Mouse (Mus musculus) liver, postnatal 0 days (tissue): ENCODE results near the gene Smim20. TPM values are rescaled to one million over a fixed set of nuclear protein-coding genes. Genes with fewer than 3 reads are reported as not detected.

Source experiments
- ATAC-seq: fragments of 200-750 bp; cut with Nextera tagmentation; 2 replicates; pipeline ENCODE4 v1.8.0; 2017; ENCODE audit warnings: mild to moderate bottlenecking, moderate library complexity
- DNase-seq: peaks from one replicate; pipeline ENCODE4 v3.0.0-alpha.2; 2016
- H3K27ac ChIP-seq: fragments of 300-500 bp; sonication (generic); 2 replicates; pipeline ENCODE4 v1.5.1; 2014; ENCODE audit warnings: antibody characterized with exemption, moderate library complexity, mild to moderate bottlenecking, low read depth
- H3K27me3 ChIP-seq: fragments of 300-500 bp; sonication (generic); 2 replicates; pipeline ENCODE4 v1.6.1; 2014; ENCODE audit warnings: low read length, control low read depth, mixed read lengths; ENCODE audit not compliant: insufficient read depth
- H3K36me3 ChIP-seq: fragments of 300-500 bp; sonication (generic); replicated peaks from 2 replicates; pipeline ENCODE4 v1.6.1; 2014; ENCODE audit warnings: mild to moderate bottlenecking, control low read depth, low read length, moderate library complexity, mixed read lengths; ENCODE audit not compliant: insufficient read depth
- H3K4me1 ChIP-seq: fragments of 300-500 bp; sonication (generic); 2 replicates; pipeline ENCODE4 v1.6.1; 2014; ENCODE audit warnings: antibody characterized with exemption, mild to moderate bottlenecking, control low read depth; ENCODE audit not compliant: insufficient read depth
- H3K4me2 ChIP-seq: fragments of 300-500 bp; sonication (generic); 2 replicates; pipeline ENCODE4 v1.6.1; 2014; ENCODE audit warnings: low read depth, mild to moderate bottlenecking, low read length, moderate library complexity, mixed read lengths
- H3K4me3 ChIP-seq: fragments of 300-500 bp; sonication (generic); 2 replicates; pipeline ENCODE4 v1.5.1; 2014; ENCODE audit warnings: low read depth, low read length
- H3K9ac ChIP-seq: fragments of 300-500 bp; sonication (generic); replicated peaks from 2 replicates; pipeline ENCODE4 v1.6.1; 2014; ENCODE audit warnings: mild to moderate bottlenecking, moderate library complexity
- H3K9me3 ChIP-seq: fragments of 300-500 bp; sonication (generic); 2 replicates; pipeline ENCODE4 v1.6.1; 2016; ENCODE audit warnings: mild to moderate bottlenecking, control low read depth, low read length, mixed read lengths
- CTCF ChIP-seq: sonication (generic); IDR thresholded peaks from 2 replicates; pipeline ENCODE4 v1.5.1; 2016; ENCODE audit warnings: antibody characterized with exemption, low read depth
- EP300 ChIP-seq: IDR thresholded peaks from 2 replicates; pipeline ENCODE4 v1.6.1; 2016; ENCODE audit warnings: antibody characterized with exemption, low read depth, mild to moderate bottlenecking
- WGBS: fragments of 180-500 bp; shearing (Covaris S2); extraction: QIAGEN DNeasy Blood & Tissue Kit; methylation state at CpG from one replicate; pipeline ENCODE4 v1.1.7; 2014; ENCODE audit not compliant: insufficient replicate concordance; 5-methylcytosine and 5-hydroxymethylcytosine counted together
- polyA plus RNA-seq: library from polyadenylated mRNA; unstranded; fragments of >200 nt; fragmentation: Nextera tagmentation; extraction: Ambion mirVana; gene quantifications from 2 replicates; pipeline ENCODE4 v1.2.1, GENCODE M21; 2015

Smim20 gene
- polyA plus RNA-seq, 1 experiment from 2014 or later, result 65.1 TPM

GRCm38 (mm10) chr5:53326491-53326890, 59.6 kb downstream of the Smim20 start:
- Histone ChIP-seq H3K27ac (no peak overlapping the region), H3K9ac (no peak overlapping the region), H3K4me2 (no peak overlapping the region), H3K4me1 (no peaks in the 10 kb centered on the region), H3K27me3 (peaks cover 10% of the 10 kb centered on the region; the same call in 1 of the 2 replicates), H3K36me3 (no peaks in the 10 kb centered on the region), H3K9me3 (no peaks in the 10 kb centered on the region), H3K4me3 (no peak overlapping the region)
- WGBS, result 75% methylated on average over 5 of the region's 5 CpGs
- no peak for TF ChIP-seq EP300
- no peak for TF ChIP-seq CTCF
- DNase-seq (no peak), ATAC-seq (no peak)

Other genes with a start within 250 kb of the Smim20 start
- 0.35 and 0.54 TPM in 2 replicates for gene Slc34a2, start 229.0 kb upstream of the Smim20 start, polyA plus RNA-seq
- 0.84 and 0.93 TPM in 2 replicates for gene Sel1l3, start 53.2 kb upstream of the Smim20 start, polyA plus RNA-seq
- gene Rbpj, start 199.1 kb downstream of the Smim20 start, polyA plus RNA-seq, result 6.1 and 6.4 TPM in 2 replicates